Mouse (Mus musculus) hindbrain, postnatal 0 days (tissue): ENCODE data around the gene Trcg1. TPM values are rescaled to one million over a fixed set of nuclear protein-coding genes. Genes with fewer than 3 reads are reported as not detected.
"Not testable (repeated sequence)": the region's sequence is repeated elsewhere in the genome, so short reads cannot be mapped to it uniquely, and the experiment has no call there.

Experiments used
- ATAC-seq: fragments of 200-750 bp; cut with Nextera tagmentation; 2 replicates; pipeline ENCODE4 v1.8.0; 2017; ENCODE audit warnings: mild to moderate bottlenecking, moderate TSS enrichment, moderate library complexity
- DNase-seq: peaks from one replicate; pipeline ENCODE4 v3.0.0-alpha.2; 2015; ENCODE audit warnings: low spot score
- H3K27ac ChIP-seq: fragments of 300-500 bp; sonication (generic); 2 replicates; pipeline ENCODE4 v1.5.1; 2014; ENCODE audit warnings: mild to moderate bottlenecking
- H3K27me3 ChIP-seq: fragments of 300-500 bp; sonication (generic); 2 replicates; pipeline ENCODE4 v1.6.1; 2014; ENCODE audit warnings: low read length, mixed read lengths; ENCODE audit not compliant: insufficient read depth
- H3K36me3 ChIP-seq: fragments of 300-500 bp; sonication (generic); 2 replicates; pipeline ENCODE4 v1.6.1; 2014; ENCODE audit warnings: low read length, mixed read lengths; ENCODE audit not compliant: insufficient read depth
- H3K4me1 ChIP-seq: fragments of 300-500 bp; sonication (generic); 2 replicates; pipeline ENCODE4 v1.6.1; 2014; ENCODE audit warnings: antibody characterized with exemption, low read length, mixed read lengths; ENCODE audit not compliant: insufficient read depth
- H3K4me2 ChIP-seq: fragments of 300-500 bp; sonication (generic); 2 replicates; pipeline ENCODE4 v1.6.1; 2014; ENCODE audit warnings: low read depth, mild to moderate bottlenecking, low read length, moderate library complexity, mixed read lengths
- H3K4me3 ChIP-seq: fragments of 300-500 bp; sonication (generic); 2 replicates; pipeline ENCODE4 v1.5.1; 2014; ENCODE audit warnings: low read length
- H3K9ac ChIP-seq: fragments of 300-500 bp; sonication (generic); replicated peaks from 2 replicates; pipeline ENCODE4 v1.6.1; 2014; ENCODE audit warnings: mild to moderate bottlenecking, low read length, moderate library complexity, mixed read lengths
- H3K9me3 ChIP-seq: fragments of 300-500 bp; sonication (generic); 2 replicates; pipeline ENCODE4 v1.6.1; 2016; ENCODE audit warnings: low read length, mixed read lengths
- CTCF ChIP-seq: IDR thresholded peaks from 2 replicates; pipeline ENCODE4 v1.5.1; 2016; ENCODE audit warnings: antibody characterized with exemption, control low read depth, low read depth
- WGBS: fragments of 180-500 bp; shearing (Covaris S2); extraction: QIAGEN DNeasy Blood & Tissue Kit; methylation state at CpG from one replicate; pipeline ENCODE4 v1.1.7; 2014; 5-methylcytosine and 5-hydroxymethylcytosine counted together
- polyA plus RNA-seq: library from polyadenylated mRNA; unstranded; fragments of >200 nt; fragmentation: Nextera tagmentation; extraction: Ambion mirVana; gene quantifications from 2 replicates; pipeline ENCODE4 v1.2.1, GENCODE M21; 2015
- total RNA-seq: library from RNA; depleted of rRNA; stranded (reverse); fragments of >200 nt; gene quantifications from 2 replicates; pipeline ENCODE4 v1.2.3, GENCODE M21; 2014

Gene Trcg1
- total and polyA plus RNA-seq, 2 experiments from 2014 or later = not detected

GRCm38 (mm10) chr9:57225780-57226627, 10.4 kb upstream of the Trcg1 start:
- Histone ChIP-seq H3K36me3 (no peaks in the 10 kb centered on the region), H3K27me3 (no peaks in the 10 kb centered on the region), H3K9ac (no peak overlapping the region), H3K4me2 (no peak overlapping the region), H3K27ac (no peak overlapping the region), H3K4me3 (no peak overlapping the region), H3K4me1 (no peaks in the 10 kb centered on the region), H3K9me3 (no peaks in the 10 kb centered on the region)
- ATAC-seq = no peak
- no peak for DNase-seq
- 71% methylated on average over 13 of the region's 13 CpGs for WGBS
- no peak for TF ChIP-seq CTCF

GRCm38 (mm10) chr9:57226628-57227122, 9.7 kb upstream of the Trcg1 start:
- not testable (repeated sequence) for ATAC-seq, H3K36me3 ChIP-seq, H3K27ac ChIP-seq, H3K9me3 ChIP-seq, H3K9ac ChIP-seq, H3K4me3 ChIP-seq, H3K4me1 ChIP-seq, H3K4me2 ChIP-seq, H3K27me3 ChIP-seq, DNase-seq
- WGBS = 87% methylated on average over 6 of the region's 6 CpGs

GRCm38 (mm10) chr9:57227203-57227602, 9.2 kb upstream of the Trcg1 start:
- ATAC-seq (no peak), DNase-seq (no peak)
- no peak for TF ChIP-seq CTCF
- H3K4me1 ChIP-seq = no peaks in the 10 kb centered on the region
- H3K4me2 ChIP-seq = no peak overlapping the region
- no peaks in the 10 kb centered on the region for H3K36me3 ChIP-seq
- no peaks in the 10 kb centered on the region for H3K27me3 ChIP-seq
- no peak overlapping the region for H3K27ac ChIP-seq
- H3K9me3 ChIP-seq = no peaks in the 10 kb centered on the region
- H3K4me3 ChIP-seq = no peak overlapping the region
- 66% methylated on average over 5 of the region's 5 CpGs for WGBS
- H3K9ac ChIP-seq = no peak overlapping the region

- H3K27ac ChIP-seq = no peak overlapping the region
- no peak overlapping the region for H3K4me3 ChIP-seq
- DNase-seq = no peak
- TF ChIP-seq CTCF = no peak
- H3K4me2 ChIP-seq = no peak overlapping the region
- H3K4me1 ChIP-seq = no peaks in the 10 kb centered on the region
- H3K9me3 ChIP-seq = no peaks in the 10 kb centered on the region
- H3K27me3 ChIP-seq = no peaks in the 10 kb centered on the region
- ATAC-seq = no peak
- H3K36me3 ChIP-seq = no peaks in the 10 kb centered on the region
- no peak overlapping the region for H3K9ac ChIP-seq
- WGBS = 76% methylated on average over 4 of the region's 4 CpGs
Measured at GRCm38 (mm10) chr9:57228186-57228585, 8.2 kb upstream of the Trcg1 start.

GRCm38 (mm10) chr9:57229726-57230125, 6.6 kb upstream of the Trcg1 start:
- Histone ChIP-seq H3K4me2 (no peak overlapping the region), H3K27ac (no peak overlapping the region), H3K36me3 (no peaks in the 10 kb centered on the region), H3K4me1 (no peaks in the 10 kb centered on the region), H3K9ac (no peak overlapping the region), H3K4me3 (no peak overlapping the region), H3K27me3 (no peaks in the 10 kb centered on the region), H3K9me3 (no peaks in the 10 kb centered on the region)
- no peak for TF ChIP-seq CTCF
- DNase-seq (no peak), ATAC-seq (no peak)
- WGBS = 86% methylated on average over 4 of the region's 4 CpGs

- Histone ChIP-seq H3K27me3 (no peaks in the 10 kb centered on the region), H3K4me1 (no peaks in the 10 kb centered on the region), H3K36me3 (no peaks in the 10 kb centered on the region), H3K4me3 (no peak overlapping the region), H3K9me3 (no peaks in the 10 kb centered on the region), H3K9ac (no peak overlapping the region), H3K4me2 (no peak overlapping the region), H3K27ac (no peak overlapping the region)
- DNase-seq = no peak
- no peak for TF ChIP-seq CTCF
- ATAC-seq = no peak
- WGBS = 67% methylated on average over 9 of the region's 9 CpGs
Measured at GRCm38 (mm10) chr9:57230146-57230783, 6.1 kb upstream of the Trcg1 start.
